In genomic region chr12:41417099-41417498, GRCm38 (mm10) we compare ENCODE assay signal across 19 mouse cellular contexts.
DNase-seq lines count a peak whose midpoint lies in the region; ATAC-seq and TF ChIP-seq lines count a peak whose summit lies in the region.
"Had no signal": no experiment of that assay in that cellular context is flagged by ENCODE, and none has a peak within 500 bp of the region (broad histone marks: within the 10 kb centered on the region; RNA-seq: fewer than 3 reads in every experiment).

No protein-coding gene starts in this region.

- no peak overlapping the region for H3K4me3 ChIP-seq in limb, embryonic 12.5 days (replicated peaks)
- H3K4me3 ChIP-seq in limb, embryonic 10.5 days, result no peak overlapping the region
- no peak overlapping the region for H3K4me3 ChIP-seq in liver, embryonic 13.5 days (replicated peaks)
- H3K4me3 ChIP-seq in lung, postnatal 0 days (ENCODE audit: low read depth, low read length), result no peak overlapping the region
- H3K4me3 ChIP-seq: embryonic facial prominence, embryonic 13.5 days; forebrain, embryonic 10.5 days had no signal

- H3K9me3 ChIP-seq in limb, embryonic 12.5 days, result no peaks in the 10 kb centered on the region
- H3K9me3 ChIP-seq in limb, embryonic 10.5 days (replicated peaks), result no peaks in the 10 kb centered on the region
- H3K9me3 ChIP-seq in liver, embryonic 13.5 days (replicated peaks), result no peaks in the 10 kb centered on the region
- H3K9me3 ChIP-seq in lung, postnatal 0 days (ENCODE audit: low read length), result no peaks in the 10 kb centered on the region
- H3K9me3 ChIP-seq: embryonic facial prominence, embryonic 13.5 days; forebrain, embryonic 10.5 days had no signal

- intact Hi-C loops in gastrocnemius, postnatal 36 days (cut with DNase I), result no loop called here
- intact Hi-C loops in heart, postnatal 25 days (cut with DNase I), result no loop called here

- 0 out of 2 replicates have a peak, but pooled peaks have one; percentile 63 for ATAC-seq in limb, embryonic 12.5 days (ENCODE audit: insufficient number of reproducible peaks, insufficient read depth, low FRiP score, low TSS enrichment, low read depth)
- ATAC-seq in liver, embryonic 13.5 days (ENCODE audit: low read depth), result peak; percentile 87
- ATAC-seq in lung, postnatal 0 days, result peak; percentile 100
- ATAC-seq: hindbrain, postnatal 0 days had no signal

- peak; percentile 33; the same call in 1 of the 2 replicates for TF ChIP-seq EP300 in lung, postnatal 0 days (IDR thresholded peaks at IDR 0.05)

- H3K36me3 ChIP-seq in limb, embryonic 12.5 days, result no peaks in the 10 kb centered on the region
- H3K36me3 ChIP-seq in limb, embryonic 10.5 days, result no peaks in the 10 kb centered on the region
- no peaks in the 10 kb centered on the region for H3K36me3 ChIP-seq in liver, embryonic 13.5 days
- H3K36me3 ChIP-seq in lung, postnatal 0 days (ENCODE audit: insufficient read depth, low read length), result no peaks in the 10 kb centered on the region
- H3K36me3 ChIP-seq: embryonic facial prominence, embryonic 13.5 days; forebrain, embryonic 10.5 days had no signal

- H3K9ac ChIP-seq in limb, embryonic 12.5 days (replicated peaks), result no peak overlapping the region
- no peak overlapping the region for H3K9ac ChIP-seq in liver, embryonic 13.5 days
- H3K9ac ChIP-seq in lung, postnatal 0 days (replicated peaks; ENCODE audit: low read depth), result no peak overlapping the region
- H3K9ac ChIP-seq: embryonic facial prominence, embryonic 13.5 days had no signal

- H3K27me3 ChIP-seq in limb, embryonic 12.5 days, result no peaks in the 10 kb centered on the region
- no peaks in the 10 kb centered on the region for H3K27me3 ChIP-seq in limb, embryonic 10.5 days (ENCODE audit: low read depth, poor library complexity, severe bottlenecking)
- H3K27me3 ChIP-seq in liver, embryonic 13.5 days, result no peaks in the 10 kb centered on the region
- H3K27me3 ChIP-seq in lung, postnatal 0 days (replicated peaks; ENCODE audit: insufficient read depth, low read length), result no peaks in the 10 kb centered on the region
- H3K27me3 ChIP-seq: embryonic facial prominence, embryonic 13.5 days had no signal

- H3K4me2 ChIP-seq in limb, embryonic 12.5 days, result no peak overlapping the region
- no peak overlapping the region for H3K4me2 ChIP-seq in liver, embryonic 13.5 days
- H3K4me2 ChIP-seq in lung, postnatal 0 days (replicated peaks; ENCODE audit: low read depth, low read length), result no peak overlapping the region
- H3K4me2 ChIP-seq: embryonic facial prominence, embryonic 13.5 days had no signal

- no peak for TF ChIP-seq CTCF in lung, postnatal 0 days (IDR thresholded peaks at IDR 0.05)

- peaks cover 7% of the 10 kb centered on the region; the same call in 1 of the 2 replicates for H3K4me1 ChIP-seq in limb, embryonic 12.5 days (replicated peaks)
- no peaks in the 10 kb centered on the region for H3K4me1 ChIP-seq in limb, embryonic 10.5 days
- H3K4me1 ChIP-seq in liver, embryonic 13.5 days (replicated peaks), result no peaks in the 10 kb centered on the region
- no peaks in the 10 kb centered on the region for H3K4me1 ChIP-seq in lung, postnatal 0 days (ENCODE audit: insufficient read depth, low read depth, low read length)
- H3K4me1 ChIP-seq: embryonic facial prominence, embryonic 13.5 days; forebrain, embryonic 10.5 days had no signal

- 58% methylated on average over 3 of the region's 3 CpGs for WGBS in limb, embryonic 12.5 days
- WGBS in limb, embryonic 10.5 days, result 75% methylated on average over 3 of the region's 3 CpGs
- WGBS in liver, embryonic 13.5 days (ENCODE audit: insufficient replicate concordance), result 53% methylated on average over 3 of the region's 3 CpGs
- WGBS in lung, postnatal 0 days, result 20% methylated on average over 3 of the region's 3 CpGs

- H3K27ac ChIP-seq in limb, embryonic 12.5 days, result 0 out of 2 replicates have a peak overlapping the region, but pooled peaks have one; percentile 30
- no peak overlapping the region for H3K27ac ChIP-seq in limb, embryonic 10.5 days
- H3K27ac ChIP-seq in liver, embryonic 13.5 days, result no peak overlapping the region
- H3K27ac ChIP-seq in lung, postnatal 0 days (ENCODE audit: low read length), result peak overlapping the region; percentile 47
- H3K27ac ChIP-seq: embryonic facial prominence, embryonic 13.5 days; forebrain, embryonic 10.5 days; hindbrain, postnatal 0 days; kidney, postnatal 0 days had no signal

- no peak for DNase-seq in limb, embryonic 10.5 days (ENCODE audit: low spot score)
- no peak for DNase-seq in liver, embryonic 13.5 days
- peak; percentile 90 for DNase-seq in lung, postnatal 0 days (ENCODE audit: low spot score)
- peak; percentile 38 for DNase-seq in yolk sac, embryonic 10.5 days (ENCODE audit: low spot score)
- no peak for DNase-seq in gastrocnemius, postnatal 36 days
- DNase-seq in heart, postnatal 25 days (ENCODE audit: low spot score), result no peak
- DNase-seq: adrenal gland, adult 2 months; B cell, adult 2 months; cerebellum, adult 9-11 months; heart, adult 11 months; heart, postnatal 10 days; layer of hippocampus, adult 9-11 months; right cerebral cortex, postnatal 25 days; thymus, postnatal 36 days had no signal

Comparison
In these comparisons a context has a peak if more than half of its experiments do, and no peak if none do; other contexts are left out.
1. H3K27ac ChIP-seq: peak in limb, embryonic 12.5 days (single experiment) and lung, postnatal 0 days (single experiment); none in limb, embryonic 10.5 days (single experiment) and liver, embryonic 13.5 days (single experiment).
2. DNase-seq: peak in lung, postnatal 0 days (single experiment) and yolk sac, embryonic 10.5 days (single experiment); none in limb, embryonic 10.5 days (single experiment), liver, embryonic 13.5 days (single experiment), gastrocnemius, postnatal 36 days (0 of 2) and heart, postnatal 25 days (single experiment).
3. Peak in every context shown above with its lines, with median percentiles within 50 percentile points of each other: ATAC-seq.